Mouse (Mus musculus) neural tube, embryonic 15.5 days (tissue): Measurements from ENCODE around the gene Mark1. TPM values are rescaled to one million over a fixed set of nuclear protein-coding genes. Genes with fewer than 3 reads are reported as not detected.

ENCODE experiments used
- ATAC-seq: fragments of 200-750 bp; cut with Nextera tagmentation; 2 replicates; pipeline ENCODE4 v1.8.0; 2017; ENCODE audit warnings: mild to moderate bottlenecking, moderate TSS enrichment, moderate library complexity; ENCODE audit not compliant: low FRiP score
- H3K27ac ChIP-seq: fragments of 300-500 bp; sonication (generic); replicated peaks from 2 replicates; pipeline ENCODE4 v1.5.1; 2015; ENCODE audit warnings: mild to moderate bottlenecking, inconsistent platforms
- H3K27me3 ChIP-seq: fragments of 300-500 bp; sonication (generic); replicated peaks from 2 replicates; pipeline ENCODE4 v1.6.1; 2015; ENCODE audit warnings: inconsistent platforms
- H3K36me3 ChIP-seq: fragments of 300-500 bp; sonication (generic); 2 replicates; pipeline ENCODE4 v1.6.1; 2015; ENCODE audit warnings: inconsistent platforms
- H3K4me1 ChIP-seq: fragments of 300-500 bp; sonication (generic); 2 replicates; pipeline ENCODE4 v1.6.1; 2015; ENCODE audit warnings: inconsistent platforms
- H3K4me2 ChIP-seq: fragments of 300-500 bp; sonication (generic); 2 replicates; pipeline ENCODE4 v1.6.1; 2015; ENCODE audit warnings: inconsistent platforms, mild to moderate bottlenecking, moderate library complexity
- H3K4me3 ChIP-seq: fragments of 300-500 bp; sonication (generic); replicated peaks from 2 replicates; pipeline ENCODE4 v1.5.1; 2015; ENCODE audit warnings: mild to moderate bottlenecking, inconsistent platforms
- H3K9ac ChIP-seq: fragments of 300-500 bp; sonication (generic); replicated peaks from 2 replicates; pipeline ENCODE4 v1.6.1; 2015; ENCODE audit warnings: mild to moderate bottlenecking, inconsistent platforms
- H3K9me3 ChIP-seq: fragments of 300-500 bp; sonication (generic); replicated peaks from 2 replicates; pipeline ENCODE4 v1.6.1; 2016; ENCODE audit warnings: inconsistent platforms
- WGBS: fragments of 180-500 bp; shearing (Covaris S2); methylation state at CpG from one replicate; pipeline ENCODE4 v1.1.7; 2015; ENCODE audit warnings: mixed read lengths; 5-methylcytosine and 5-hydroxymethylcytosine counted together
- polyA plus RNA-seq: library from polyadenylated mRNA; unstranded; fragments of >200 nt; fragmentation: Nextera tagmentation; extraction: Ambion mirVana; gene quantifications from 2 replicates; pipeline ENCODE4 v1.2.1, GENCODE M21; 2015

Gene Mark1
- polyA plus RNA-seq, 1 experiment from 2014 or later = 13.5 TPM

GRCm38 (mm10) chr1:184997466-184997865 lies 1.9 kb downstream of the Mark1 start:
- peak overlapping the region; percentile 85 for H3K4me3 ChIP-seq
- no peaks in the 10 kb centered on the region for H3K9me3 ChIP-seq
- no peaks in the 10 kb centered on the region for H3K36me3 ChIP-seq
- 17% methylated on average over 11 of the region's 11 CpGs for whole genome bisulfite sequencing
- peak; percentile 39; the same call in 1 of the 2 replicates for ATAC-seq
- no peaks in the 10 kb centered on the region for H3K27me3 ChIP-seq
- peaks cover 32% of the 10 kb centered on the region for H3K4me1 ChIP-seq
- H3K27ac ChIP-seq = peak overlapping the region; percentile 94
- H3K9ac ChIP-seq = peak overlapping the region; percentile 94
- H3K4me2 ChIP-seq = peak overlapping the region; percentile 68

GRCm38 (mm10) chr1:184995335-184995734 lies 4.0 kb downstream of the Mark1 start:
- no peak overlapping the region for H3K4me2 ChIP-seq
- no peak overlapping the region for H3K27ac ChIP-seq
- H3K36me3 ChIP-seq = no peaks in the 10 kb centered on the region
- H3K27me3 ChIP-seq = no peaks in the 10 kb centered on the region
- H3K9ac ChIP-seq = no peak overlapping the region
- WGBS = 84% methylated on average over 4 of the region's 4 CpGs
- H3K4me3 ChIP-seq = no peak overlapping the region
- no peaks in the 10 kb centered on the region for H3K9me3 ChIP-seq
- H3K4me1 ChIP-seq = peaks cover 30% of the 10 kb centered on the region
- no peak for ATAC-seq

GRCm38 (mm10) chr1:184991191-184991590 lies 8.2 kb downstream of the Mark1 start:
- WGBS = 87% methylated on average over 10 of the region's 10 CpGs
- Histone ChIP-seq H3K9ac (no peak overlapping the region), H3K4me3 (no peak overlapping the region), H3K9me3 (no peaks in the 10 kb centered on the region), H3K36me3 (no peaks in the 10 kb centered on the region), H3K4me2 (no peak overlapping the region), H3K27me3 (no peaks in the 10 kb centered on the region), H3K4me1 (peaks cover 20% of the 10 kb centered on the region), H3K27ac (no peak overlapping the region)
- no peak for ATAC-seq

GRCm38 (mm10) chr1:184986748-184987147 lies 12.6 kb downstream of the Mark1 start:
- H3K9me3 ChIP-seq = no peaks in the 10 kb centered on the region
- no peaks in the 10 kb centered on the region for H3K27me3 ChIP-seq
- WGBS = 14% methylated on average over 2 of the region's 2 CpGs
- no peak overlapping the region for H3K9ac ChIP-seq
- no peak overlapping the region for H3K4me3 ChIP-seq
- no peak overlapping the region for H3K27ac ChIP-seq
- no peak overlapping the region for H3K4me2 ChIP-seq
- peaks cover 20% of the 10 kb centered on the region for H3K4me1 ChIP-seq
- no peaks in the 10 kb centered on the region for H3K36me3 ChIP-seq
- no peak for ATAC-seq

- Histone ChIP-seq H3K27me3 (no peaks in the 10 kb centered on the region), H3K9me3 (no peaks in the 10 kb centered on the region), H3K9ac (no peak overlapping the region), H3K4me2 (no peak overlapping the region), H3K4me1 (peaks cover 20% of the 10 kb centered on the region), H3K27ac (no peak overlapping the region), H3K4me3 (no peak overlapping the region), H3K36me3 (no peaks in the 10 kb centered on the region)
- WGBS = 69% methylated on average over 2 of the region's 2 CpGs
- ATAC-seq = no peak
Measured at GRCm38 (mm10) chr1:184984723-184985122, 14.6 kb downstream of the Mark1 start.

- Histone ChIP-seq H3K4me2 (no peak overlapping the region), H3K4me3 (no peak overlapping the region), H3K9ac (no peak overlapping the region), H3K27ac (no peak overlapping the region), H3K36me3 (no peaks in the 10 kb centered on the region), H3K27me3 (no peaks in the 10 kb centered on the region), H3K4me1 (peaks cover 20% of the 10 kb centered on the region), H3K9me3 (no peaks in the 10 kb centered on the region)
- ATAC-seq = no peak
- WGBS = 37% methylated on average over 3 of the region's 3 CpGs
Measured at GRCm38 (mm10) chr1:184983751-184984150, 15.6 kb downstream of the Mark1 start.

GRCm38 (mm10) chr1:184972214-184972776 lies 27.1 kb downstream of the Mark1 start:
- no peak for ATAC-seq
- no peaks in the 10 kb centered on the region for H3K36me3 ChIP-seq
- H3K27me3 ChIP-seq = no peaks in the 10 kb centered on the region
- peaks cover 26% of the 10 kb centered on the region for H3K4me1 ChIP-seq
- H3K27ac ChIP-seq = 0 out of 2 replicates have a peak overlapping the region, but pooled peaks have one; percentile 5
- no peak overlapping the region for H3K4me2 ChIP-seq
- no peak overlapping the region for H3K9ac ChIP-seq
- no peak overlapping the region for H3K4me3 ChIP-seq
- WGBS = 24% methylated on average over 8 of the region's 8 CpGs
- no peaks in the 10 kb centered on the region for H3K9me3 ChIP-seq

GRCm38 (mm10) chr1:184969374-184969773 lies 30.0 kb downstream of the Mark1 start:
- Histone ChIP-seq H3K27ac (no peak overlapping the region), H3K36me3 (no peaks in the 10 kb centered on the region), H3K4me1 (peaks cover 35% of the 10 kb centered on the region), H3K4me2 (no peak overlapping the region), H3K27me3 (no peaks in the 10 kb centered on the region), H3K4me3 (no peak overlapping the region), H3K9me3 (no peaks in the 10 kb centered on the region), H3K9ac (no peak overlapping the region)
- 97% methylated on average over 4 of the region's 4 CpGs for WGBS
- no peak for ATAC-seq

- 66% methylated on average over 12 of the region's 12 CpGs for WGBS
- Histone ChIP-seq H3K4me1 (peaks cover 27% of the 10 kb centered on the region), H3K36me3 (peaks cover 7% of the 10 kb centered on the region; the same call in 1 of the 2 replicates), H3K27ac (no peak overlapping the region), H3K4me3 (no peak overlapping the region), H3K27me3 (no peaks in the 10 kb centered on the region), H3K9ac (no peak overlapping the region), H3K9me3 (no peaks in the 10 kb centered on the region), H3K4me2 (no peak overlapping the region)
- peak; percentile 42; the same call in 1 of the 2 replicates for ATAC-seq
Measured at GRCm38 (mm10) chr1:184965682-184966360, 33.5 kb downstream of the Mark1 start.

GRCm38 (mm10) chr1:184963121-184963693 lies 36.2 kb downstream of the Mark1 start:
- Histone ChIP-seq H3K9me3 (no peaks in the 10 kb centered on the region), H3K4me1 (peaks cover 20% of the 10 kb centered on the region), H3K36me3 (peaks cover 7% of the 10 kb centered on the region; the same call in 1 of the 2 replicates), H3K27me3 (no peaks in the 10 kb centered on the region), H3K4me3 (no peak overlapping the region), H3K4me2 (no peak overlapping the region), H3K27ac (no peak overlapping the region), H3K9ac (no peak overlapping the region)
- no peak for ATAC-seq
- WGBS = 90% methylated on average over 12 of the region's 12 CpGs

- no peak for ATAC-seq
- Histone ChIP-seq H3K9ac (no peak overlapping the region), H3K36me3 (peaks cover 13% of the 10 kb centered on the region; the same call in 1 of the 2 replicates), H3K4me1 (0 out of 2 replicates have a peak, but pooled peaks cover 11% of the 10 kb centered on the region), H3K9me3 (peaks cover 7% of the 10 kb centered on the region; the same call in 1 of the 2 replicates), H3K4me2 (no peak overlapping the region), H3K27ac (no peak overlapping the region), H3K27me3 (no peaks in the 10 kb centered on the region), H3K4me3 (no peak overlapping the region)
- WGBS = 92% methylated on average over 5 of the region's 5 CpGs
Measured at GRCm38 (mm10) chr1:184961853-184962252, 37.5 kb downstream of the Mark1 start.

GRCm38 (mm10) chr1:184958818-184959217 lies 40.6 kb downstream of the Mark1 start:
- Histone ChIP-seq H3K4me3 (no peak overlapping the region), H3K27me3 (no peaks in the 10 kb centered on the region), H3K9me3 (peaks cover 10% of the 10 kb centered on the region; the same call in 1 of the 2 replicates), H3K9ac (no peak overlapping the region), H3K27ac (0 out of 2 replicates have a peak overlapping the region, but pooled peaks have one; percentile 5), H3K4me1 (0 out of 2 replicates have a peak, but pooled peaks cover 2% of the 10 kb centered on the region), H3K36me3 (peaks cover 13% of the 10 kb centered on the region; the same call in 1 of the 2 replicates), H3K4me2 (no peak overlapping the region; the same call in 1 of the 2 replicates)
- ATAC-seq = no peak
- WGBS = 78% methylated on average over 9 of the region's 9 CpGs
